Mouse (Mus musculus) heart, adult 18-20 months (tissue): ENCODE results near the gene Scgb1a1. TPM values are rescaled to one million over a fixed set of nuclear protein-coding genes. Genes with fewer than 3 reads are reported as not detected.
"Not testable (repeated sequence)": the region's sequence is repeated elsewhere in the genome, so short reads cannot be mapped to it uniquely, and the experiment has no call there.

Experiments used
- DNase-seq, 2 experiments: peaks; one replicate each; pipeline ENCODE4 v3.0.0; 2021 to 2022; ENCODE audit warnings: mixed read lengths in 1 of 2
- total RNA-seq, 2 experiments: library from RNA; stranded (reverse); gene quantifications; 2 replicates each; pipeline ENCODE4 v1.2.3; 2021

The Scgb1a1 gene
- total RNA-seq, 2 experiments from 2014 or later, result 80.4 TPM; not detected in 1

- DNase-seq, result no peak
These were observed 21.9 kb downstream of the Scgb1a1 start for GRCm38 (mm10) chr19:9065621-9066561.

- no peak for DNase-seq
These were observed 23.9 kb downstream of the Scgb1a1 start for GRCm38 (mm10) chr19:9063831-9064230.

- no peak for DNase-seq
These were observed 24.9 kb downstream of the Scgb1a1 start for GRCm38 (mm10) chr19:9062822-9063221.

- DNase-seq, result peak; percentile 41 to 46
These were observed 26.4 kb downstream of the Scgb1a1 start for GRCm38 (mm10) chr19:9061221-9061893.

GRCm38 (mm10) chr19:9060103-9060502 lies 27.7 kb downstream of the Scgb1a1 start:
- DNase-seq, result peak; percentile 57 to 71

GRCm38 (mm10) chr19:9059391-9059790 lies 28.4 kb downstream of the Scgb1a1 start:
- no peak for DNase-seq

GRCm38 (mm10) chr19:9058944-9059343 lies 28.8 kb downstream of the Scgb1a1 start:
- no peak for DNase-seq

- no peak for DNase-seq
These were observed 29.4 kb downstream of the Scgb1a1 start for GRCm38 (mm10) chr19:9058331-9058884.

- DNase-seq, result no peak
These were observed 30.1 kb downstream of the Scgb1a1 start for GRCm38 (mm10) chr19:9057679-9058078.

- DNase-seq, result no peak
These were observed 31.9 kb downstream of the Scgb1a1 start for GRCm38 (mm10) chr19:9055703-9056355.

- DNase-seq, result peak; percentile 49 to 60
These were observed 32.6 kb downstream of the Scgb1a1 start for GRCm38 (mm10) chr19:9055153-9055552.

GRCm38 (mm10) chr19:9052803-9053431 lies 34.8 kb downstream of the Scgb1a1 start:
- DNase-seq, result peak; percentile 64 to 79

- DNase-seq, result not testable (repeated sequence)
These were observed 35.8 kb downstream of the Scgb1a1 start for GRCm38 (mm10) chr19:9051985-9052384.

GRCm38 (mm10) chr19:9050294-9051229 lies 37.2 kb downstream of the Scgb1a1 start:
- DNase-seq, result no peak

- no peak for DNase-seq
These were observed 38.6 kb downstream of the Scgb1a1 start for GRCm38 (mm10) chr19:9048981-9049687.

GRCm38 (mm10) chr19:9047946-9048387 lies 39.8 kb downstream of the Scgb1a1 start:
- no peak for DNase-seq

- DNase-seq, result no peak
These were observed 40.4 kb downstream of the Scgb1a1 start for GRCm38 (mm10) chr19:9047207-9047945.

- no peak for DNase-seq
These were observed 43.5 kb downstream of the Scgb1a1 start for GRCm38 (mm10) chr19:9044291-9044690.

GRCm38 (mm10) chr19:9043123-9043522 lies 44.6 kb downstream of the Scgb1a1 start:
- no peak for DNase-seq
